Mouse (Mus musculus) olfactory bulb, adult 2 months (tissue): ENCODE measurements around the gene Crybg1. TPM values are rescaled to one million over a fixed set of nuclear protein-coding genes. Genes with fewer than 3 reads are reported as not detected.

ENCODE experiments used
- H3K27ac ChIP-seq: fragments of 200-500 bp; 2 replicates; pipeline ENCODE4 v1.5.1; 2012; ENCODE audit warnings: low read depth, low read length; ENCODE audit not compliant: insufficient read depth
- H3K4me1 ChIP-seq: fragments of 200-500 bp; 2 replicates; pipeline ENCODE4 v1.6.1; 2012; ENCODE audit warnings: low read length; ENCODE audit not compliant: control insufficient read depth, insufficient read depth
- H3K4me3 ChIP-seq: fragments of 200-500 bp; 2 replicates; pipeline ENCODE4 v1.5.1; 2012; ENCODE audit warnings: mild to moderate bottlenecking, low read depth, low read length, moderate library complexity; ENCODE audit not compliant: insufficient read depth
- CTCF ChIP-seq: fragments of 200-500 bp; IDR thresholded peaks from 2 replicates; pipeline ENCODE4 v1.5.1; 2012; ENCODE audit warnings: low read depth, mild to moderate bottlenecking, low read length, moderate library complexity; ENCODE audit not compliant: insufficient read depth
- POLR2A ChIP-seq: fragments of 200-500 bp; IDR thresholded peaks from 2 replicates; pipeline ENCODE4 v1.6.1; 2012; ENCODE audit warnings: mild to moderate bottlenecking, low read depth, low read length, moderate library complexity; ENCODE audit not compliant: insufficient read depth
- whole genome bisulfite sequencing: fragments of 180-500 bp; shearing (Covaris S2); methylation state at CpG from one replicate; pipeline ENCODE4 v1.1.7; 2018; 5-methylcytosine and 5-hydroxymethylcytosine counted together
- polyA plus RNA-seq: library from polyadenylated mRNA; stranded (reverse); fragments of >200 nt; gene quantifications from 2 replicates; pipeline ENCODE4 v1.2.4, GENCODE M21; 2012; ENCODE audit warnings: low replicate concordance; ENCODE audit not compliant: missing spikeins, insufficient read depth, insufficient read length

Crybg1 gene
- polyA plus RNA-seq, 1 experiment = not detected

DNA sequence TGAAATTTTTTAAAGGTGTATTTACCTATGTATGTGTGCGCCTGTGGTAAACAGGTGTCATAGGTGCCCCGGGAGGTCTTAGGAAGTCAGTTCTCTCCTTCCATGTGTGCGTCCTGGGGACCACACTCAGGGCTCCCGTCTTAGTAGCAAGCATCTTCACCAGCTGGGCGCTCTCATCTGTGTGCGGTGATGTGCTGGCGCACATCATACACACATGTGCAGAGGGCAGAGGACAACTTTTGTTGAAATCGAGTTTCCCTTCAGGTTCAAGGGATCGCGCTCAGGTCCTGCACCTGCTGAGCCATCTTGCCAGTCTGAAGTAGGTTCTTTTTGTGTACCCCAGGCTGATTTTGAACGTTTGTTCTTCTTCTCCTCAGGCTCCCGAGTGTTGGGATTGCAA lies 232.5 kb downstream of the Crybg1 start:
- WGBS = 83% methylated on average over 12 of the region's 12 CpGs
- no peak overlapping the region for H3K27ac ChIP-seq
- peaks cover 2% of the 10 kb centered on the region; the same call in 1 of the 2 replicates for H3K4me1 ChIP-seq
- no peak for TF ChIP-seq POLR2A
- TF ChIP-seq CTCF = no peak
- no peak overlapping the region for H3K4me3 ChIP-seq

DNA sequence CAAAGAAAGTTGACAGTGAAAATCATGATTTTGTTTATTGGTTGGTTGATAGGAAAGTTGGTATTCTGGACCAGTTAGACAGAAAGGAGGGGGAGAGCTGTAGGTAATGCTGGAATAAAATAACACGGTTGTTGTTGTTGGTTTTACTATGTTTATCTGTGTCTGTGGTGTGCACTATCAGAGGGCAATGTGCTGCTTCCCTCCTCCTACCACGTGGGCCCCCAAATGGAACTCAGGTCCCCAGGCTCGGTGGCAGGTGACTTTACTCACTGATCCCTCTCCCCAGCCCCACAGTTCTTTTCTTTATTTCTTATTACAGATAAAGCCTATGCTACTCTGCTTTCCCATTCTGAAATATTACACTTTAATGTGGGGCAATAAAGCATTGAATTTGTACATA lies 236.4 kb downstream of the Crybg1 start:
- 89% methylated on average over 3 of the region's 3 CpGs for WGBS
- no peak overlapping the region for H3K27ac ChIP-seq
- no peak overlapping the region for H3K4me3 ChIP-seq
- H3K4me1 ChIP-seq = peaks cover 2% of the 10 kb centered on the region; the same call in 1 of the 2 replicates
- TF ChIP-seq POLR2A (no peak), CTCF (no peak)

DNA sequence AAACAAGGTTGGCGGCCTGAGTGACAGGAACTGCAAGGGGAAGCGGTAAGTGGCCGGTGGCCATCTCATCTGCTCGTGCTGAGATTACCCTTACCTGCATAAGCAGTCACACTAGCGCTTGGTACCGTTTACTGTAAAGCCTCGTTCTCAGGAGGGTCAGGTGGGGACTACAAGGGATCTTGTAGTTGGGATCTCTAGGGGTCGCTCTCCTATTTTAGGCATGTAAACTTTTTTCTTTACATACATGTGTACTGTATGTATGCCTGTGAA lies 237.8 kb downstream of the Crybg1 start:
- H3K4me1 ChIP-seq = no peaks in the 10 kb centered on the region
- WGBS = 92% methylated on average over 8 of the region's 8 CpGs
- H3K27ac ChIP-seq = no peak overlapping the region
- TF ChIP-seq CTCF (no peak), POLR2A (no peak)
- H3K4me3 ChIP-seq = no peak overlapping the region

DNA sequence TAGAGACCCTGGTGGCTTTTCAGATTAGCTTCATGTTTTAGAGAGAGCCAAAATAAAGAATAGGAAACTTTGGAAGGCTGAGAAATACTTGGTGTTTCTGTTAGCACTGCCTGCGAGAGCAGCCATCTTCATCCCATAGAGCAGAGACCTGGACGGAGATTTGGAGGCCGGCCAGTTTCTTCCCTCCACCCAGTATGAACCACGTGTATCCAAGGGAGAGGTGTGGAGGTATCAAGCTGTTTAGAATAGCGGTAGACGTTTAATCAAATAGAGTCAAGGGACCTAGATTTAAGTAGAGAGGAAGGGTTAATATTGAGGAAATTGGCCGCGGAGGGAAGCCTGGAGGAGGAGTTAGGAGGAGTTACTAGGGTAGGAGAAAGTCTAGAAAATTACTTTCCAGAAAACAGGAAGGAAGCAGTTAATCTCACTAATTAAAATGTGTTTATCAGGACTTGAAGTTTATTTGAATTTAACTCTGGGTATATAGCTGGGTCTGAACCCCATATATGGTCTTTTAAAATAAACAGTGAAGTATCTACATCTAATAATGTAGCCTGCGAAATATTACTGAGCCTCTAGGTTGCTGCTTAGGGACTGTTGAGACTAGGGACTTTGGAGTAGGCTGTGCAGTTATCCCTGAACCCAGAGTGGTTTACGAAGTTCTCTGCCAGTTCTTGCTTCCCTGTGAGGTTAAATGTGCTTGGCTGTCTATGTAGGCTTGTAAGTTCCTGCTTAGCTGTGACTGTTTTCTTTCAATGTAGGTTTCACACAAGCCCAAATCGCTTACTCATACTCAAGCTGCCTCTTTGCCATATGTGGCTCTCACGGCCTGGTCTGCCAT lies 238.4 kb downstream of the Crybg1 start:
- Histone ChIP-seq H3K4me3 (no peak overlapping the region), H3K4me1 (no peaks in the 10 kb centered on the region), H3K27ac (no peak overlapping the region)
- WGBS = 87% methylated on average over 12 of the region's 12 CpGs
- no peak for TF ChIP-seq POLR2A
- no peak for TF ChIP-seq CTCF

DNA sequence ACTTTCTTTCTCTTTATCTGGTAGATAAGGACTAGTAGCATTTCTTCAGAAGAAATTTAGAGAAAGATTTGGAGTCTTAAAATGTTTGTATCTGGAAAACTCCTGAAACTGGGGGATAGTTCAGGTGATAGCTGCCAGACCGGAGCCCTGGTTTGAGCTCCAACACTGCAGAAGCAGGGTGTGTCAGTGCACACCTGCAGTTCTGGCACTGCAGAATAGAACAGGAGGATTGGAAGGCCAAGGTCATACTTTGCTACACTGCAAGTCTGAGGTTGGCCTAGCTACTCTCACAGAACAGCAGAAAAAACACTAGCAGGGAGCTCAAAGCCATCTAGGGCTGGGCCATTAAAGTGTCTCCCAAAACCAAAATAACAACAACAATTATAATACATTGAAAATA lies 244.1 kb downstream of the Crybg1 start:
- 100% methylated on average over 1 of the region's 1 CpGs for WGBS
- Histone ChIP-seq H3K27ac (no peak overlapping the region), H3K4me1 (0 out of 2 replicates have a peak, but pooled peaks cover 2% of the 10 kb centered on the region), H3K4me3 (no peak overlapping the region)
- no peak for TF ChIP-seq POLR2A
- no peak for TF ChIP-seq CTCF

DNA sequence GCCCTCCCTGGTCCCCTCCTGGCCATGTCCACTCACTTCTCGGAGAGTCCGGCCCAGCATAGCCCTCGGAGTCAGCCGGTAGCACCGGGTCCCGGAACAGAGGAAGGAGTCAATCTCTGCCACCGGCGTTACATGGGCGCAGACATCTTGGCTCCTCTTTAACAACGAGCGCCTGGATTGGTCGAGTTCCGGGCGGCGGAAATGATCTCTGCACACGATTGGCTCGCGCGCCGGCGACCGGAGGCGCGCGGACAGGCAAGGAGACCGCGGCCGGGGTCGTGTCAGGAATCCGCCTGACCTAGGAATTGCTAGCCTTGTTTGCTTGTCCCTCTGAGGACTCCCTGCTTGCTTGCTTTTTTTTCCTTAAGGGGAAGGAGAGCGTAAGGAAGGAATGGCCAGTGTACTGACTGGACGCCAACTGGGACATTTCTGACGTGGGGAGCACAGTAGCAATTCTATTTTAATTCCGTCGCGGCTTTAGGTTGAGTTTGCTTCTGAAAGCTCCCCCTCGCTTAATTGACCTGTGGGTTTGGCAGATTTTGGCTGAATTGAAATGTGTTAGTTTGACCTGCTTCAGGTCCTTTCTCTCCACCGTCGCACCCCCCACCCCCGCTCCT lies 247.0 kb downstream of the Crybg1 start, which contains the start of the genes Qrsl1 and Rtn4ip1:
Gene Qrsl1 (minus strand): TSS at position 168 of the 617 bp plus-strand sequence.
Gene Rtn4ip1 (plus strand): TSS at position 230 of the 617 bp plus-strand sequence.
- Histone ChIP-seq H3K27ac (peak within 1 kb of the TSS; percentile 84), H3K4me3 (peak within 1 kb of the TSS; percentile 93), H3K4me1 (0 out of 2 replicates have a peak, but pooled peaks cover 2% of the 10 kb centered on the region)
- TF ChIP-seq CTCF (no peak), POLR2A (peak; percentile 68)
- WGBS = under 1% methylated on average over 40 of the region's 40 CpGs

DNA sequence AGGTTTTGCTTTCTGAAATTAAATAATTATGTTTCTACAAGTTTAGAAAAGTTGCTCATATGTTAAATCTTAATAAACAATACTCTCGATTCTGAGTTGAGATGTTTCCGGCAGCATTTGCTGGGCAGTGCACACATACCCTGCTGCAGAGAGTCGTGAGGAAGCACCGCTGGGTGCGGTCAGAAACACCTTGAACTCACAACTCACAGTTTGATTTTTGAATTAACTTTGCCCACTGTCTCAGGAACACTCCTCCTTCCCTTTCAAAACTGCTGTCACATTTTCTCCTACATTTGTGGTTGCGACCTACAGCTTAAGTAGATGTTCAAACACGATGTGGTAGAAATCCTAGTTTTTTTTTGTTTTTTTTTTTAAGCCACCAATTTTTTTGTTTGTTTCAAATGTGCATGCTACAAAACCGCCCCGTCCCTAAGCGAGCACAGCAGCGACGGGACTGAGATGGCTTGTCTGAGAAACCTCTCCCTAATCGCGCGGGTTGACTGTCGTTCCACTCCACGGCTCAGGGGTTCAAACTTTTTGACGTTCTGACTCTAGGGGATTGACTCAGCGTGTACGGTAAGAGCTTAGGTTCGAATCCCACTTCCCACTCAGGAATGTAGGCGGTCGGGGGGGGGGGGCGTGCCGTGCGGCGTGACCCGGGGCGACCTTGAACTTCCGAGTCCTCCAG lies 247.6 kb downstream of the Crybg1 start:
- no peak overlapping the region for H3K27ac ChIP-seq
- 6% methylated on average over 30 of the region's 30 CpGs for WGBS
- peak overlapping the region; percentile 93 for H3K4me3 ChIP-seq
- TF ChIP-seq CTCF (no peak), POLR2A (no peak)
- H3K4me1 ChIP-seq = 0 out of 2 replicates have a peak, but pooled peaks cover 2% of the 10 kb centered on the region

Other genes starting within 250 kb of the Crybg1 start
- gene Qrsl1, start 247.1 kb downstream of the Crybg1 start, polyA plus RNA-seq = not detected in 2 replicates
- not detected in 2 replicates for gene Rtn4ip1, start 247.0 kb downstream of the Crybg1 start, polyA plus RNA-seq
- not detected in 2 replicates for gene Atg5, start 119.5 kb upstream of the Crybg1 start, polyA plus RNA-seq